Mouse (Mus musculus): Measurements from ENCODE around the gene Efna5. TPM values are rescaled to one million over a fixed set of nuclear protein-coding genes. Genes with fewer than 3 reads are reported as not detected.

Efna5 gene
- polyA plus RNA-seq, 1 experiment: 4.1 TPM

- Histone ChIP-seq H3K4me3 (replicated peaks; ENCODE audit: insufficient read depth, low read depth, low read length) (no peak overlapping the region), H3K4me1 (ENCODE audit: control insufficient read depth, insufficient read depth, low read length) (no peaks in the 10 kb centered on the region), H3K27me3 (ENCODE audit: control insufficient read depth, insufficient read depth, low read length) (no peaks in the 10 kb centered on the region), H3K27ac (ENCODE audit: insufficient read depth, low read length) (no peak overlapping the region)
- 83% methylated on average over 4 of the region's 4 CpGs for WGBS
- no peak for DNase-seq
- TF ChIP-seq POLR2A (IDR thresholded peaks at IDR 0.05; ENCODE audit: borderline replicate concordance, insufficient read depth, low read length) (no peak), CTCF (IDR thresholded peaks at IDR 0.05; ENCODE audit: borderline replicate concordance, insufficient read depth, low read depth, low read length) (no peak)
Measured at GRCm38 (mm10) chr17:62754638-62755037, 126.5 kb downstream of the Efna5 start.

- TF ChIP-seq POLR2A (IDR thresholded peaks at IDR 0.05; ENCODE audit: borderline replicate concordance, insufficient read depth, low read length) (no peak), CTCF (IDR thresholded peaks at IDR 0.05; ENCODE audit: borderline replicate concordance, insufficient read depth, low read depth, low read length) (no peak)
- H3K4me1 ChIP-seq (ENCODE audit: control insufficient read depth, insufficient read depth, low read length): no peaks in the 10 kb centered on the region
- 44% methylated on average over 2 of the region's 2 CpGs for WGBS
- no peak overlapping the region for H3K4me3 ChIP-seq (replicated peaks; ENCODE audit: insufficient read depth, low read depth, low read length)
- no peak for DNase-seq
- no peaks in the 10 kb centered on the region for H3K27me3 ChIP-seq (ENCODE audit: control insufficient read depth, insufficient read depth, low read length)
- H3K27ac ChIP-seq (ENCODE audit: insufficient read depth, low read length): no peak overlapping the region
Measured at GRCm38 (mm10) chr17:62752381-62752889, 128.7 kb downstream of the Efna5 start.

- no peak for DNase-seq
- Histone ChIP-seq H3K4me3 (replicated peaks; ENCODE audit: insufficient read depth, low read depth, low read length) (no peak overlapping the region), H3K4me1 (ENCODE audit: control insufficient read depth, insufficient read depth, low read length) (no peaks in the 10 kb centered on the region), H3K27me3 (ENCODE audit: control insufficient read depth, insufficient read depth, low read length) (no peaks in the 10 kb centered on the region), H3K27ac (ENCODE audit: insufficient read depth, low read length) (no peak overlapping the region)
- TF ChIP-seq POLR2A (IDR thresholded peaks at IDR 0.05; ENCODE audit: borderline replicate concordance, insufficient read depth, low read length): no peak
- no peak for TF ChIP-seq CTCF (IDR thresholded peaks at IDR 0.05; ENCODE audit: borderline replicate concordance, insufficient read depth, low read depth, low read length)
- WGBS: 87% methylated on average over 3 of the region's 3 CpGs
Measured at GRCm38 (mm10) chr17:62750647-62751046, 130.5 kb downstream of the Efna5 start.

- Histone ChIP-seq H3K27ac (ENCODE audit: insufficient read depth, low read length) (no peak overlapping the region), H3K4me3 (replicated peaks; ENCODE audit: insufficient read depth, low read depth, low read length) (no peak overlapping the region), H3K27me3 (ENCODE audit: control insufficient read depth, insufficient read depth, low read length) (no peaks in the 10 kb centered on the region), H3K4me1 (ENCODE audit: control insufficient read depth, insufficient read depth, low read length) (no peaks in the 10 kb centered on the region)
- TF ChIP-seq POLR2A (IDR thresholded peaks at IDR 0.05; ENCODE audit: borderline replicate concordance, insufficient read depth, low read length) (no peak), CTCF (IDR thresholded peaks at IDR 0.05; ENCODE audit: borderline replicate concordance, insufficient read depth, low read depth, low read length) (no peak)
- DNase-seq: no peak
- 86% methylated on average over 16 of the region's 16 CpGs for WGBS
Measured at GRCm38 (mm10) chr17:62748803-62749619, 132.1 kb downstream of the Efna5 start.

- DNase-seq: no peak
- H3K27ac ChIP-seq (ENCODE audit: insufficient read depth, low read length): no peak overlapping the region
- H3K4me3 ChIP-seq (replicated peaks; ENCODE audit: insufficient read depth, low read depth, low read length): no peak overlapping the region
- no peak for TF ChIP-seq POLR2A (IDR thresholded peaks at IDR 0.05; ENCODE audit: borderline replicate concordance, insufficient read depth, low read length)
- no peak for TF ChIP-seq CTCF (IDR thresholded peaks at IDR 0.05; ENCODE audit: borderline replicate concordance, insufficient read depth, low read depth, low read length)
- 76% methylated on average over 8 of the region's 8 CpGs for WGBS
- H3K27me3 ChIP-seq (ENCODE audit: control insufficient read depth, insufficient read depth, low read length): no peaks in the 10 kb centered on the region
- no peaks in the 10 kb centered on the region for H3K4me1 ChIP-seq (ENCODE audit: control insufficient read depth, insufficient read depth, low read length)
Measured at GRCm38 (mm10) chr17:62747381-62747780, 133.7 kb downstream of the Efna5 start.

- Histone ChIP-seq H3K27me3 (ENCODE audit: control insufficient read depth, insufficient read depth, low read length) (no peaks in the 10 kb centered on the region), H3K4me1 (ENCODE audit: control insufficient read depth, insufficient read depth, low read length) (no peaks in the 10 kb centered on the region), H3K4me3 (replicated peaks; ENCODE audit: insufficient read depth, low read depth, low read length) (no peak overlapping the region), H3K27ac (ENCODE audit: insufficient read depth, low read length) (no peak overlapping the region)
- 86% methylated on average over 9 of the region's 9 CpGs for WGBS
- no peak for DNase-seq
- TF ChIP-seq CTCF (IDR thresholded peaks at IDR 0.05; ENCODE audit: borderline replicate concordance, insufficient read depth, low read depth, low read length): no peak
- no peak for TF ChIP-seq POLR2A (IDR thresholded peaks at IDR 0.05; ENCODE audit: borderline replicate concordance, insufficient read depth, low read length)
Measured at GRCm38 (mm10) chr17:62746827-62747226, 134.3 kb downstream of the Efna5 start.

GRCm38 (mm10) chr17:62745286-62745685 is 135.8 kb downstream of the Efna5 start:
- 91% methylated on average over 4 of the region's 4 CpGs for WGBS
- Histone ChIP-seq H3K27ac (ENCODE audit: insufficient read depth, low read length) (no peak overlapping the region), H3K4me3 (replicated peaks; ENCODE audit: insufficient read depth, low read depth, low read length) (no peak overlapping the region), H3K27me3 (ENCODE audit: control insufficient read depth, insufficient read depth, low read length) (no peaks in the 10 kb centered on the region), H3K4me1 (ENCODE audit: control insufficient read depth, insufficient read depth, low read length) (no peaks in the 10 kb centered on the region)
- DNase-seq: no peak
- TF ChIP-seq POLR2A (IDR thresholded peaks at IDR 0.05; ENCODE audit: borderline replicate concordance, insufficient read depth, low read length): no peak
- TF ChIP-seq CTCF (IDR thresholded peaks at IDR 0.05; ENCODE audit: borderline replicate concordance, insufficient read depth, low read depth, low read length): no peak

GRCm38 (mm10) chr17:62744239-62744638 is 136.9 kb downstream of the Efna5 start:
- Histone ChIP-seq H3K4me1 (ENCODE audit: control insufficient read depth, insufficient read depth, low read length) (no peaks in the 10 kb centered on the region), H3K27ac (ENCODE audit: insufficient read depth, low read length) (no peak overlapping the region), H3K4me3 (replicated peaks; ENCODE audit: insufficient read depth, low read depth, low read length) (no peak overlapping the region), H3K27me3 (ENCODE audit: control insufficient read depth, insufficient read depth, low read length) (no peaks in the 10 kb centered on the region)
- 90% methylated on average over 6 of the region's 6 CpGs for WGBS
- TF ChIP-seq POLR2A (IDR thresholded peaks at IDR 0.05; ENCODE audit: borderline replicate concordance, insufficient read depth, low read length) (no peak), CTCF (IDR thresholded peaks at IDR 0.05; ENCODE audit: borderline replicate concordance, insufficient read depth, low read depth, low read length) (no peak)
- no peak for DNase-seq

Data from cerebellum, adult 2 months (tissue).